Mouse (Mus musculus): ENCODE data around the gene Kcnma1. TPM values are rescaled to one million over a fixed set of nuclear protein-coding genes. Genes with fewer than 3 reads are reported as not detected.

Kcnma1 gene
- total and polyA plus RNA-seq, 3 experiments: not detected

GRCm38 (mm10) chr14:23300443-23300842 is 713.8 kb downstream of the Kcnma1 start:
- Histone ChIP-seq H3K9me3 (replicated peaks; ENCODE audit: insufficient read depth, low read length) (no peaks in the 10 kb centered on the region), H3K79me2 (ENCODE audit: control insufficient read depth, insufficient read depth, low read length, poor library complexity) (no peaks in the 10 kb centered on the region), H3K9ac (ENCODE audit: control insufficient read depth, low read depth, low read length, poor library complexity, severe bottlenecking) (no peak overlapping the region), H3K27me3 (ENCODE audit: control insufficient read depth in 1 of 2, insufficient read depth in 2 of 2, low read length in 2 of 2) (no peaks in the 10 kb centered on the region; a peak in 1 of 4 replicates), H3K36me3 (ENCODE audit: control insufficient read depth in 1 of 2, insufficient read depth in 2 of 2, low read length in 2 of 2) (no peaks in the 10 kb centered on the region), H3K27ac (ENCODE audit: control insufficient read depth, low read depth, low read length) (no peak overlapping the region), H3K4me3 (ENCODE audit: control insufficient read depth in 1 of 2, insufficient read depth in 1 of 2, low read depth in 2 of 2, low read length in 2 of 2) (no peak overlapping the region), H3K4me1 (ENCODE audit: control insufficient read depth in 1 of 2, insufficient read depth in 2 of 2, low read length in 2 of 2) (no peaks in the 10 kb centered on the region)
- DNase-seq (ENCODE audit: low read depth, low spot score): no peak
- TF ChIP-seq CHD1 (IDR thresholded peaks at IDR 0.05; ENCODE audit: low read depth, low read length) (no peak), ZNF384 (IDR thresholded peaks at IDR 0.05; ENCODE audit: low read depth, low read length) (no peak), ELF1 (IDR thresholded peaks at IDR 0.05; ENCODE audit: low read depth, low read length) (no peak), USF2 (IDR thresholded peaks at IDR 0.05; ENCODE audit: borderline replicate concordance in 1 of 2, insufficient read depth in 1 of 2, low read depth in 1 of 2, low read length in 2 of 2) (no peak), NELFE (IDR thresholded peaks at IDR 0.05; ENCODE audit: low read depth, low read length) (no peak), MYC (IDR thresholded peaks at IDR 0.05; ENCODE audit: low read depth, low read length) (no peak), RAD21 (IDR thresholded peaks at IDR 0.05; ENCODE audit: low read depth, low read length) (no peak), ETS1 (IDR thresholded peaks at IDR 0.05; ENCODE audit: low read depth, low read length) (no peak), E2F4 (IDR thresholded peaks at IDR 0.05; ENCODE audit: borderline replicate concordance, low read depth, low read length) (no peak), TBP (IDR thresholded peaks at IDR 0.05; ENCODE audit: low read depth, low read length) (no peak), POLR2A (IDR thresholded peaks at IDR 0.05; ENCODE audit: control insufficient read depth in 1 of 2, insufficient read depth in 1 of 2, low read depth in 1 of 2, low read length in 2 of 2, poor library complexity in 1 of 2) (no peak), CTCF (IDR thresholded peaks at IDR 0.05 in 2 of 3, conservative IDR thresholded peaks at IDR 0.05 in 1 of 3; ENCODE audit: control insufficient read depth in 1 of 3, insufficient read depth in 1 of 3, low read depth in 2 of 3, low read length in 3 of 3, poor library complexity in 1 of 3, severe bottlenecking in 1 of 3) (no peak), MAX (IDR thresholded peaks at IDR 0.05; ENCODE audit: low read length) (no peak), ZMIZ1 (IDR thresholded peaks at IDR 0.05; ENCODE audit: low read depth, low read length) (no peak), SIN3A (IDR thresholded peaks at IDR 0.05; ENCODE audit: low read length) (no peak), HCFC1 (IDR thresholded peaks at IDR 0.05; ENCODE audit: low read depth, low read length) (no peak), MAFK (IDR thresholded peaks at IDR 0.05; ENCODE audit: borderline replicate concordance, low read depth, low read length) (no peak)

GRCm38 (mm10) chr14:23290634-23291033 is 723.7 kb downstream of the Kcnma1 start:
- Histone ChIP-seq H3K79me2 (ENCODE audit: control insufficient read depth, insufficient read depth, low read length, poor library complexity) (no peaks in the 10 kb centered on the region), H3K27ac (ENCODE audit: control insufficient read depth, low read depth, low read length) (no peak overlapping the region), H3K27me3 (ENCODE audit: control insufficient read depth in 1 of 2, insufficient read depth in 2 of 2, low read length in 2 of 2) (no peaks in the 10 kb centered on the region), H3K4me1 (ENCODE audit: control insufficient read depth in 1 of 2, insufficient read depth in 2 of 2, low read length in 2 of 2) (no peaks in the 10 kb centered on the region), H3K9me3 (replicated peaks; ENCODE audit: insufficient read depth, low read length) (no peaks in the 10 kb centered on the region), H3K4me3 (ENCODE audit: control insufficient read depth in 1 of 2, insufficient read depth in 1 of 2, low read depth in 2 of 2, low read length in 2 of 2) (no peak overlapping the region), H3K36me3 (ENCODE audit: control insufficient read depth in 1 of 2, insufficient read depth in 2 of 2, low read length in 2 of 2) (no peaks in the 10 kb centered on the region), H3K9ac (ENCODE audit: control insufficient read depth, low read depth, low read length, poor library complexity, severe bottlenecking) (no peak overlapping the region)
- DNase-seq (ENCODE audit: low read depth, low spot score): no peak
- no peak for TF ChIP-seq ZNF384 (IDR thresholded peaks at IDR 0.05; ENCODE audit: low read depth, low read length)
- no peak for TF ChIP-seq ZMIZ1 (IDR thresholded peaks at IDR 0.05; ENCODE audit: low read depth, low read length)
- no peak for TF ChIP-seq SMC3 (IDR thresholded peaks at IDR 0.05; ENCODE audit: low read depth, low read length)
- TF ChIP-seq ZKSCAN1 (IDR thresholded peaks at IDR 0.05; ENCODE audit: low read depth, low read length): no peak
- TF ChIP-seq MAZ (IDR thresholded peaks at IDR 0.05; ENCODE audit: low read depth, low read length): no peak
- TF ChIP-seq USF1 (IDR thresholded peaks at IDR 0.05; ENCODE audit: low read depth, low read length): no peak
- no peak for TF ChIP-seq HCFC1 (IDR thresholded peaks at IDR 0.05; ENCODE audit: low read depth, low read length)
- TF ChIP-seq UBTF (IDR thresholded peaks at IDR 0.05; ENCODE audit: borderline replicate concordance, insufficient read depth, low read depth, low read length): no peak
- no peak for TF ChIP-seq POLR2AphosphoS5 (IDR thresholded peaks at IDR 0.05; ENCODE audit: borderline replicate concordance, low read depth, low read length)
- no peak for TF ChIP-seq MEF2A (IDR thresholded peaks at IDR 0.05; ENCODE audit: extremely low read depth, insufficient replicate concordance, low read depth, low read length, poor library complexity, severe bottlenecking)
- no peak for TF ChIP-seq CHD2 (IDR thresholded peaks at IDR 0.05; ENCODE audit: low read length)

All from MEL (cell line).